Mouse (Mus musculus) left cerebral cortex, adult 2 months (tissue): Measurements from ENCODE around the gene Grap2. TPM values are rescaled to one million over a fixed set of nuclear protein-coding genes. Genes with fewer than 3 reads are reported as not detected.

Source experiments
- DNase-seq, 2 experiments: peaks; one replicate each; pipeline ENCODE4 v3.0.0; 2021 to 2022; ENCODE audit warnings: low spot score in 2 of 2, mixed read lengths in 1 of 2; ENCODE audit errors: extremely low spot score in 1 of 2
- H3K27ac ChIP-seq: fragments of 200-600 bp; 2 replicates; pipeline ENCODE4 v1.8.1; 2022
- H3K4me3 ChIP-seq: fragments of 200-600 bp; 2 replicates; pipeline ENCODE4 v1.8.1; 2022
- CTCF ChIP-seq: fragments of 200-600 bp; IDR thresholded peaks from 2 replicates; pipeline ENCODE4 v1.8.1; 2022; ENCODE audit warnings: antibody characterized with exemption, mild to moderate bottlenecking, moderate library complexity
- intact Hi-C: fragments of 180-260 bp; cut with DNase I; formaldehyde crosslinking; loops from one replicate; pipeline ENCODE4 v1.15.1; 2025
- total RNA-seq, 2 experiments: library from RNA; stranded (reverse); gene quantifications; 2 replicates each; pipeline ENCODE4 v1.2.3; 2021

Gene Grap2
- total RNA-seq, 2 experiments from 2014 or later = 0.44 to 0.66 TPM

DNA sequence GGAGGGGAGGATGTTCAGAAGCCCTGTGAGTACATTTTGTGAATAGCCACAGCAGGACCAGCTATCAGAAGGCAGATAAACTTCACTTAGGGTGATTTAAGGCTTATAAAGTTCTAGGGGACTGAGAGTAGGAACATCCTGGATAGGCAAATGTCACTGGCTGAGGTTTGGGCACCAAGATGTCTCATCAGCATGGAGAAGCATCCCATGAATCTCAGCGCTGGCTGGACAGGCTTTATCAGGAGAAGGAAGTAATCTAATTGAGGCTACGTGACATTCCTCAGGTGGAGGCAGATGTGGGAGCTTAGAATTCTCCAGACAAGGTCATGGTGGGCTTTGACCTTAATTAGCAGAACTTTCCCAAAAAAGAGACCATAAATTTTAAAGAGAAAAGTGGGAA is 16.4 kb upstream of the Grap2 start:
- H3K4me3 ChIP-seq = no peak overlapping the region
- TF ChIP-seq CTCF = no peak
- H3K27ac ChIP-seq = no peak overlapping the region
- DNase-seq = no peak
- intact Hi-C loops = no loop called here

DNA sequence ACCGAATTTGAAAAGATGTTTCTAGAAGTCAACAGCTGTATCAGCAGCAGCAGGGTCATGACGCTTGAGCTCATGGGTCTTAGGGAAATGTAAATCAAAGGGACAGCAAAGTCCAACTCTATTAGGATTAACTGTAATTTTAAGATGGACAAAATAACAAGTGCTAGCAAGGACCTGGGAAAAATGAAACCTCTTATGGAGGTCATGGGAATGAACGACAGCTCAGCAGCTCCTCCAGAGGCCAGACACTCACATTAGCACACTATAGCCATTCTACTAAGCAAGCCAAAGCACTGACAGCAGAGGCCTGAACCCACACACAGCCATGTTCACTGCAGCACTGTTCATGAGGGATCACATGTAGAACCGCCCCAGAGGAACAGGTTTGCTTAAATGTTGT is 14.6 kb upstream of the Grap2 start:
- Histone ChIP-seq H3K27ac (no peak overlapping the region), H3K4me3 (no peak overlapping the region)
- intact Hi-C loops = no loop called here
- DNase-seq = no peak
- TF ChIP-seq CTCF = no peak; the same call in 1 of the 2 replicates

DNA sequence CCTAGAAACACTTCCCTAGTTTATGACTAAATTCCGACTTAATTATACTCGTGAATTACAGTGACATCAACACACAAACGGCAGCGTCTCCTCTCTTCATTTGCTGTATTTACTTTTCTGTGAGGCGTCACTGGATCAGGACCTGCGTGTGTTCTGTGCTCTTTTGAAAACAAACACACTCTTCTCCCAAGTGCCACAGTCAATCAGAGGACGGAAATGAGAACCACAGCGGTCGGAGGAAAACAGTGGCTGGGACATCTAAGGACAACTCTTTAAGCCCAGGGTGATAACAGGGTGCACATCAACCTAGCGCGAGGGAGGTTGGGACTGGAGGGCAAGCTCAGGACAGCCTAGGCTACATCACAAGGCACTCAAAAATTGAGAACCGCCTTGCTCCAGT is 12.9 kb upstream of the Grap2 start:
- Histone ChIP-seq H3K27ac (no peak overlapping the region), H3K4me3 (no peak overlapping the region)
- intact Hi-C loops = no loop called here
- TF ChIP-seq CTCF = no peak
- no peak for DNase-seq

DNA sequence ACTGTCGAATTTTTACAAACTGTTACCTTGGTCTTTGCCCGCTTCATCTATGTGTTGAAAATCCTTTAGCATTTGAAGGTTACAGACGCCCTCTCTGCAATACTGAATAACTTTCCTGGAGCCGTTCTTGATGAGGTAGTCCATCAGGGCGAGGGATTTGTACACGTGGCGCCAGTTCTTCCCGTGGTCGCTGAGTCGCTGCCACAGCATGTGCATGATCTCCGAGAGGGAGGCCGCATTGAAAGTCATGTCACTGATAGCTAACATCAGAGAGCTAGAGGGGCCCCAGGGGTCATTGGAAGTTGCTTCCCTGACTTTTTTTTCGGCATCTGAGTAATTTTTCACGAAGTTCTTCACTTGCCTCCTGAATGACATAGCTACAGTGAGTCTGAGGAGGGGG is 12.4 kb upstream of the Grap2 start:
- no peak overlapping the region for H3K4me3 ChIP-seq
- TF ChIP-seq CTCF = no peak
- intact Hi-C loops = no loop called here
- no peak for DNase-seq
- H3K27ac ChIP-seq = no peak overlapping the region

DNA sequence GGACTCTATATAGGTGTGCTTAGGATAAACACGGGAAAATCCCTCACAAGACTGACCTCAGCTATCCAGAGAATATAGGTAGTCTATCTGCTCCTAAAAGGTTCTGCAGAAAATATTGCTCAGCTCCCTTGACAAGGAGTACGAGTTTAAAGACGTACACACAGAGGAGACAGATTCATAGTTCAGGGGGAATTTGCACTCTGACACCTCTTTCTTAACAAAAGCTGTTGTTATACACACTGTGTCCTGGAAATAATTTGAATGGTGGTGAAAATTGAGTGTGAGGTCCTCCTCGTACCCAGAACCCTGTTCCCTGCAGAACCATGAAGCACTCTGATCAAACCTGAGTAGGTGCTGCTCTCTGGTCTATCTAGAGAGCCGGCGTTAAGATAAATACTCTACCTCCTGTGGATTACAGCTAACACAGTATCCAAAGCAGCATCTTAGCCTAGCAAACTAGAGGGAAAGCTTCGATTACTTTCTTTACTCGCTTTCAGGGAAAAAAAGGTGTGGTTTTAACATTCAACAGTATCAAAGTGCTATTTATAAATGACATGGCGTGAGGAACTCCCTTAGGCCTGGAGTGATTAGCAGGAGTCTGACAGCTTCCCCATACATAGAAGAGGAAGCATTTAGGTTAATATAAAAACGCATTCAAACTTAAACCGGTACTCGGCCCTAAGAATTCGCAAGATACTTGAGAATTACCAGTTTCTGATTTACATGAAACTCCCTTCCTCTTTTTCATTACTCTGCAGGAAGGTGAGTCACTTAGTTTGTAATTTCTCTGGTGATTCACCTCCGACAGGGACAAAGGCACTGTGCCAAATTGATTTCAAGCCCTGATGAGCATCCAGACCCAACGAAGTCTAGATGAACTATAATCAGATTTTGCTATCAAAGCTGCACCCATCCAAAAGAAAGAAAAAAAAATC is 11.5 kb upstream of the Grap2 start:
- no peak for DNase-seq
- Histone ChIP-seq H3K27ac (no peak overlapping the region), H3K4me3 (no peak overlapping the region)
- TF ChIP-seq CTCF = no peak
- intact Hi-C loops = no loop called here

DNA sequence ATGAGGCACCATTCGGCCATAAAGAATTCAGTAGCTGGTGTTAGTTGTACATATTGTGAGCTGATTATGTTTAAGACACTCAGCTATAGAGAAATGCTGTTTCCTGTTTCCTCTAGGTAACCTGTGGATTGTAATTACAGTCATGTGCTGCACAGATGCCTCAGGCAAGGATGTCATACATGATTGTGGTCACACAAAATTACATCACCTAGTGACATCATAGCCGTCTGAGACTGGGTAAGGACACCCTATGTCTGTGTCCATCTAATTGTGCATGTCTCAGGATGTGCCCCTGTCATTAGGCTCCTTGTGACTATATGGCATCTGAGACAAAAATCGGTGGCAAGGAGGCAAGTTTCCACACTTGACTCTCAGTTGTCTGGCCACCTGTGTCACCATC is 9.9 kb upstream of the Grap2 start:
- DNase-seq = no peak
- Histone ChIP-seq H3K27ac (no peak overlapping the region), H3K4me3 (no peak overlapping the region)
- intact Hi-C loops = no loop called here
- no peak for TF ChIP-seq CTCF

DNA sequence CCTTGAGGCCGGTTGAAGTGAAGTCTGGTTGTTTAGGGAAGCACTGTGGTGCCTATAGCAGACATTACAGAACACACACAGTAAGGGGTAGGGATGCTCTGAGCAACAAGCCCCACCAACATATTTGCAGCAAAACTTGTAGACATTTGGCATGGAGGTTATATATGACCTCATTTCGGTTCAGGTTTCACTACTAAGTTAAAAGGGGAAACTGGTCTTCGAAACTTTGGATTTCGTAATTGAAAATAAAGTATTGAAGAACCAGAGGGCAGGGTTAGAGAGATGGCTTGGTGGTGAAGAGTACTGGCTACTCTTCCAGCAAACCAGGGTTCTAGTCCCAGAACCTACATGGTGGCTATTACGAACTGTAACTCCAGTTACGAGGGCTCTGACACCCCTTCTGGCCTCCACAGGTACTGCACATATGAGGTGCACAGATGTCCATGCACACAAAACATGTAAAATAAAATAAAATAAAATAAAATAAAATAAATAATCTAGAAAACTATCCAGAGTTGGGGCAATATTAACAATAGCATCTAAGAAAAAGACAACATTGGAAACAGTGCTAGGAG is 8.7 kb upstream of the Grap2 start:
- no peak overlapping the region for H3K27ac ChIP-seq
- H3K4me3 ChIP-seq = no peak overlapping the region
- intact Hi-C loops = no loop called here
- TF ChIP-seq CTCF = peak; percentile 41
- no peak for DNase-seq

DNA sequence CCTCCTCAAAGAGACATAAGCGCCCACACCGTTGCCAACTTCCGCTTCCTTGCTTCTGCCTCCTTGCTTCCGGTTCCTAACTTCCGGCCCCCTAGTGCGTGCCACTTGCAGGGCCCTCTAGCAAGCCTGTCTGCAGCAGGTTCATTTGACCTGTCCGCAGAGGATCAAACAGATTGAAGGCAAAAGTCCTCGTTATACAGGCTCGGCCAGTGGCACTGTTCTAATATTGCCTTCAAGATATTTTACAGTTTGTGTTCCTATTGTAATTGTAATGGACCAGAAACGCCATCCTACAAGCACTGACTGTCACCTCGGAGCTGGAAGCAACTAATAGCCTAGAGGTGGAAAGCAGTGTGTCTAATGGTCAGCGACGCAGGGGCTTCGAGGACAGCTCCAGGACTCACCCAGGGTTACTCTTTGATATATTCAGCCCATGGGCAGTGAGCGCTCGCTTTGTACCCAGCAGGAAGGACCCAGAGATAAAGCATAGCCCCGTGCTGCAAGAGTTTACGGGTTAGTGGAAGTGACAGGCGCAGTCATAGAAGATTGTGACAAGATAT is 7.2 kb upstream of the Grap2 start, which contains the start of gene Enthd1:
TSS of gene Enthd1 (minus strand) at position 51 of the 560 bp plus-strand sequence.
- Histone ChIP-seq H3K4me3 (no peak within 1 kb of the TSS), H3K27ac (no peak within 1 kb of the TSS)
- no peak for DNase-seq
- intact Hi-C loops = no loop called here
- no peak for TF ChIP-seq CTCF

DNA sequence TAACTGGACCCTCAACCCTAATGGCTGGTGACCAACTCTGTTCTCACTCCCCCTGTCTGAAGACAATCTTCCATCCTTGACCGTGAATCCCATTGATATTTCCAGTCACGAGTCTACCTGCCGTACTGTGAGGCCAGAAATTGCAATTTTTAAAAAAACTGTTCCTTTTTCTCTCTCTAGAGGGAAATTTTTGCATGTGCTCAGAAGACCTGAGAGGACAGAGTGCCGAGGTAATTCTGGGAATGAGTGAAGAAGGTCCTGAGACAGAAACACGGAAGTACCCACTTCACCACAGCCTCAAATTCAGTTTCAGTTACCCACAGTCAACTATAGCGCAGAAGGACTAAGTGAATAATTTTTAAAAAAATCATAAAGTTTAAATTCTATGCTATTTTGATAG is 5.7 kb upstream of the Grap2 start:
- no peak overlapping the region for H3K4me3 ChIP-seq
- no peak for TF ChIP-seq CTCF
- no peak for DNase-seq
- intact Hi-C loops = no loop called here
- H3K27ac ChIP-seq = no peak overlapping the region

DNA sequence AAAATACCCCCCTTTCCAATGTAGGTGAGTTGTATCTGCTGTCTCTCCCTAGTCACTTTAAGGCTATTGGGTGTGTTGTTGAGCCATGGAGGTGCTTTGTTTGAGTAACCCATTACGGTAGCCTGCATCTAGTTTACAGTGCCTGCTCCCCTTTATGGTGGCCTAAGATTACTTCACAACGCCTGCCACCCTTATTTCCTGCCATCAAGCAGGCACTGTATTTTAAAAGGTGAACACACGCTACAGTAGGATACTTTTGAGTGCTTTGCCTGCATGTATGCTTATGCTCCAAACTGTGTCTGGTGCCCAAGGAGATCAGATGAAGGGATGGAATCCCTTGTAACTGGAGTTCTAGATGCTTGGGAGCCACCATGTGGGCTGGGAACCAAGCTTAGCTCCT is 5.3 kb upstream of the Grap2 start:
- no peak for DNase-seq
- no peak for TF ChIP-seq CTCF
- H3K27ac ChIP-seq = no peak overlapping the region
- intact Hi-C loops = no loop called here
- H3K4me3 ChIP-seq = no peak overlapping the region

DNA sequence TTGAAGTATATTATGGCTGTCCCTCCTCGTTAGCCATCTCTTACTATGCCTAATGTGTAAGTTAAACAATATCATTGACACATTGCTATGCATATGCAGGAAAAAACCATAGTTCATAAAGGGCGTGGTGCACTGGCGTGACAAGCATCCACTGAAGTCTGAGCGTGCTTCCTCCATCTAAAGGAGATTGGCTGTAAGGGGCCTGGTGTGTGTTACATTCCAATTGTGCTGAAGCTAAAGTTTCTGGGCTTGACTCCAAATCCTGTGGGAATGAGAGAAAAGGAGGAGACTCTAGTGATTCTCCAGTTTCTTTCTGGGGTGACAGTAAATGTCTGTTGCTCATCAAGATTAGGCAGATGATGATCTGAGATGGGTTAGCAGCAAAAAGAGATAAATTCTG is 4.7 kb upstream of the Grap2 start:
- no peak for DNase-seq
- intact Hi-C loops = no loop called here
- Histone ChIP-seq H3K27ac (no peak overlapping the region), H3K4me3 (no peak overlapping the region)
- TF ChIP-seq CTCF = no peak

DNA sequence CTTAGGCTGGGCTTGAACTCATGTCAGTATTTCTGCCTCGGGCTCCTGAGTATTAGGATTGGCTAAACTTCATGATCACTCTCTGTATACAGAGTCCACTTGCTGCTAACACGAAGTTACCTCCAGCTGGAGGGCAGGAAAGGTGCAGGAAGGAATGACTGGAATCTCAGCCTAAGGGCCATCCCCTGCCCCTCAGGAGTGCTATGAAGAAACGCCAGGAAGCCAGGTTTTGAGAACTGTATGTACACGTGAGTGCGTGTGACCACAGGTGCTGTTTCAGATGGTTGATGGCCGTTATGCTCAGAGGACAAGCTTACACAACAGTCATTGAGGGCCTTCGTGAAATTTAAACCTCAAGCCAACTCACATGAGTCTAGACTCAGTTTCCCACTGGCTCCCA is 3.2 kb upstream of the Grap2 start:
- DNase-seq = no peak
- no peak overlapping the region for H3K4me3 ChIP-seq
- no peak for TF ChIP-seq CTCF
- intact Hi-C loops = no loop called here
- no peak overlapping the region for H3K27ac ChIP-seq
